Mouse (Mus musculus): ENCODE data around the gene Sipa1l1. TPM values are rescaled to one million over a fixed set of nuclear protein-coding genes. Genes with fewer than 3 reads are reported as not detected.

Sipa1l1 gene
- total RNA-seq, 1 experiment = 31.8 TPM

DNA sequence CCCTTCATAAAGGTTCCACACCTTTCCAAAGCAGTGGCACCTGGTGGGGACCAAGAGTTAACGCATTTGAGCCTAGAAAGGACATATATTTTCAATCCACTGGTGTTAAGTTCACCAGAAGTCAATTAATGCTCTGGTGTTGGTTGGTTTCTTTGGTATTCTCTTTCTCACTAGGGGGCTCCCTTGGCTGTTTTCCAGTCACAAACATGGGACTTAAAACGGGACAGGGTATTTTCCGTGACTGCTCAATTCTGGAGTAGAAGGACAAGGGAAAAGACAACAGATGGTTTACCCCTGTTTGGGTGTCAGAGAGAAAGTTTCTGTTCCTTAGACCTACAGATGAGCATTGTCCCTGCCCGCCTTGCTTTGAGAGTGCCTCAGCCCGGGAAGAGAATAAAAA lies 105.5 kb downstream of the Sipa1l1 start:
- Histone ChIP-seq H3K27ac (ENCODE audit: insufficient read depth, low read depth, low read length, poor library complexity, severe bottlenecking) (no peak overlapping the region), H3K4me1 (ENCODE audit: control insufficient read depth in 2 of 2, insufficient read depth in 2 of 2, low read length in 2 of 2, poor library complexity in 1 of 2) (peaks cover 0 to 15% of the 10 kb centered on the region in 2 experiments; a peak in 2 of 4 replicates), H3K9me3 (ENCODE audit: control insufficient read depth, insufficient read depth, low read depth, low read length) (no peaks in the 10 kb centered on the region), H3K9ac (ENCODE audit: insufficient read depth, low read depth, low read length, poor library complexity, severe bottlenecking) (no peak overlapping the region), H3K4me3 (ENCODE audit: insufficient read depth in 1 of 2, low read depth in 1 of 2, low read length in 2 of 2, poor library complexity in 1 of 2, severe bottlenecking in 1 of 2) (no peak overlapping the region), H3K36me3 (ENCODE audit: control insufficient read depth, insufficient read depth, low read length, poor library complexity, severe bottlenecking) (peaks cover 2% of the 10 kb centered on the region; the same call in 1 of the 2 replicates)
- in situ Hi-C loops (cut with MboI; ENCODE audit: low sequenced_read_pairs in 2 of 2, unreplicated experiment in 2 of 2) = no loop called here
- DNase-seq (ENCODE audit: low read depth, low spot score) = no peak
- no peak for TF ChIP-seq CHD2 (IDR thresholded peaks at IDR 0.05; ENCODE audit: low read depth, low read length)

DNA sequence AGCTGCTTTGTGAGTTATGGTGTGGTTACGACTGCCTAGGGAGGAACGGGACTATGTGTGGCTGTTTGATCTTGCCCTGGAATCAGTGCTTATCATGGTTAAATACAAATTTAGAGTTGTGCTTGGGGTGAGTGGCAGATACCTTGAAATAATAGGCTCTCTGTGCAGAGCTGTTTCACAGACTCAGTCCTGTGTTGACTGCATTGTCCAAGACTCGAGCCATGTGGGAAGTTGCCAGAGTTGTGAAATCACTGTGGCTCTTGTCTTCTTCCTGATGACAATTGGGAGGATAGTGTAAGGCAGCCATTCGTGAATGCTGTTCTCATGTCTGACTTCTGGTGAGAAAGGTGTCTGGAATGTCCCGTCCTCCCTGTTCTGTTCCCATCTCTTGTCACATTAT lies 106.6 kb downstream of the Sipa1l1 start:
- Histone ChIP-seq H3K9ac (ENCODE audit: insufficient read depth, low read depth, low read length, poor library complexity, severe bottlenecking) (no peak overlapping the region), H3K36me3 (ENCODE audit: control insufficient read depth, insufficient read depth, low read length, poor library complexity, severe bottlenecking) (peaks cover 2% of the 10 kb centered on the region; the same call in 1 of the 2 replicates), H3K4me1 (ENCODE audit: control insufficient read depth in 2 of 2, insufficient read depth in 2 of 2, low read length in 2 of 2, poor library complexity in 1 of 2) (peaks cover 0 to 17% of the 10 kb centered on the region in 2 experiments; a peak in 2 of 4 replicates), H3K27ac (ENCODE audit: insufficient read depth, low read depth, low read length, poor library complexity, severe bottlenecking) (no peak overlapping the region), H3K9me3 (ENCODE audit: control insufficient read depth, insufficient read depth, low read depth, low read length) (no peaks in the 10 kb centered on the region), H3K4me3 (ENCODE audit: insufficient read depth in 1 of 2, low read depth in 1 of 2, low read length in 2 of 2, poor library complexity in 1 of 2, severe bottlenecking in 1 of 2) (no peak overlapping the region)
- no peak for TF ChIP-seq MAFK (IDR thresholded peaks at IDR 0.05; ENCODE audit: insufficient read depth, low read depth, low read length)
- no peak for TF ChIP-seq ZNF384 (IDR thresholded peaks at IDR 0.05; ENCODE audit: low read depth, low read length)
- TF ChIP-seq ZC3H11A (IDR thresholded peaks at IDR 0.05; ENCODE audit: borderline replicate concordance, low read depth, low read length) = no peak
- no peak for TF ChIP-seq HCFC1 (IDR thresholded peaks at IDR 0.05; ENCODE audit: borderline replicate concordance, insufficient read depth, low read length)
- no peak for TF ChIP-seq CHD2 (IDR thresholded peaks at IDR 0.05; ENCODE audit: low read depth, low read length)
- DNase-seq (ENCODE audit: low read depth, low spot score) = no peak
- in situ Hi-C loops (cut with MboI; ENCODE audit: low sequenced_read_pairs in 2 of 2, unreplicated experiment in 2 of 2) = no loop called here

DNA sequence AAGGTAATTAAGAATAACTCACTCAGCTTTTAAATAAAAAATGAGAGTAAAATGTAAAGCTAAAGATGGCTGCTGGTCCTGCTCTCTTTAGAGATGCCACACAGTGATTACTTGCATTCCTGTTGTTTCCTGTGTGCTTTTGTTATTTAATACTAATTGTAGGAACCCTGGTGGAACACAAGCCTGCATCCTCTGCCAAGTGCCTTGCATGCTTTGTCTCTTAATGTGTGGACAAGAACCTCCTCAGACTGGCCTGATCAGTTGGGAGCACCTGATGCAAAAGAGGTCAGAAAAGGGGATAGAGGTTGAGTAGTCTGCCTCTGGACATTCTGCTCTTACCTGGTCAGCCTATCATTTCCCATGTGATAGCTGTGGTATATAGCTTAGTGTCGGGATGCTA lies 107.5 kb downstream of the Sipa1l1 start:
- peaks cover 0 to 17% of the 10 kb centered on the region in 2 experiments; a peak in 2 of 4 replicates for H3K4me1 ChIP-seq (ENCODE audit: control insufficient read depth in 2 of 2, insufficient read depth in 2 of 2, low read length in 2 of 2, poor library complexity in 1 of 2)
- no peak overlapping the region for H3K9ac ChIP-seq (ENCODE audit: insufficient read depth, low read depth, low read length, poor library complexity, severe bottlenecking)
- H3K9me3 ChIP-seq (ENCODE audit: control insufficient read depth, insufficient read depth, low read depth, low read length) = no peaks in the 10 kb centered on the region
- no peak overlapping the region for H3K4me3 ChIP-seq (ENCODE audit: insufficient read depth in 1 of 2, low read depth in 1 of 2, low read length in 2 of 2, poor library complexity in 1 of 2, severe bottlenecking in 1 of 2)
- peaks cover 2% of the 10 kb centered on the region; the same call in 1 of the 2 replicates for H3K36me3 ChIP-seq (ENCODE audit: control insufficient read depth, insufficient read depth, low read length, poor library complexity, severe bottlenecking)
- in situ Hi-C loops (cut with MboI; ENCODE audit: low sequenced_read_pairs in 2 of 2, unreplicated experiment in 2 of 2) = no loop called here
- H3K27ac ChIP-seq (ENCODE audit: insufficient read depth, low read depth, low read length, poor library complexity, severe bottlenecking) = no peak overlapping the region
- TF ChIP-seq HCFC1 (IDR thresholded peaks at IDR 0.05; ENCODE audit: borderline replicate concordance, insufficient read depth, low read length) (no peak), ZNF384 (IDR thresholded peaks at IDR 0.05; ENCODE audit: low read depth, low read length) (no peak), ZC3H11A (IDR thresholded peaks at IDR 0.05; ENCODE audit: borderline replicate concordance, low read depth, low read length) (no peak), CHD2 (IDR thresholded peaks at IDR 0.05; ENCODE audit: low read depth, low read length) (no peak), MAFK (IDR thresholded peaks at IDR 0.05; ENCODE audit: insufficient read depth, low read depth, low read length) (no peak)
- DNase-seq (ENCODE audit: low read depth, low spot score) = no peak

DNA sequence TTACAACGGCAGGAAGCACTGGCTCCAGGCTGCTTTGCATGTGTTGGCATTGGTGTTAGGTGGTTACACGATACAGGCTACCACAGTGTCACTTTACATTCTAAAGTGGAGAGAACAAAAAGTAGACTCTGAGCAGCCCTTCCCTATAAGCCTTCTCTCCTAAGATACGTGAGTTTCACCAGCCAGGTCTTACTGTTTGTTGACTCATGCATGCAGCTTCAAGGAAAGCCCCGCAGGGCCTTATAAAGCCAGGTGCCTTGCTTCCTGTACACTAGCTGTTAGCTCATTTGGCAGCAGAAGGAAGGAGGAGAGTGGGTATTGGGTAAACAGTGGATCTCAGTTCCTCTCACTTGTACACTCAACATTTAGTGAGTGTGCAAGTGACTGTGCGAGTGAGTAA lies 115.5 kb downstream of the Sipa1l1 start:
- Histone ChIP-seq H3K27ac (ENCODE audit: insufficient read depth, low read depth, low read length, poor library complexity, severe bottlenecking) (no peak overlapping the region), H3K9ac (ENCODE audit: insufficient read depth, low read depth, low read length, poor library complexity, severe bottlenecking) (no peak overlapping the region), H3K4me1 (ENCODE audit: control insufficient read depth in 2 of 2, insufficient read depth in 2 of 2, low read length in 2 of 2, poor library complexity in 1 of 2) (0 out of 4 replicates have a peak, but pooled peaks cover 0 to 1% of the 10 kb centered on the region in 2 experiments), H3K4me3 (ENCODE audit: insufficient read depth in 1 of 2, low read depth in 1 of 2, low read length in 2 of 2, poor library complexity in 1 of 2, severe bottlenecking in 1 of 2) (no peak overlapping the region), H3K9me3 (ENCODE audit: control insufficient read depth, insufficient read depth, low read depth, low read length) (no peaks in the 10 kb centered on the region), H3K36me3 (ENCODE audit: control insufficient read depth, insufficient read depth, low read length, poor library complexity, severe bottlenecking) (no peaks in the 10 kb centered on the region)
- no peak for DNase-seq (ENCODE audit: low read depth, low spot score)
- TF ChIP-seq MAFK (IDR thresholded peaks at IDR 0.05; ENCODE audit: insufficient read depth, low read depth, low read length) = no peak
- TF ChIP-seq CHD2 (IDR thresholded peaks at IDR 0.05; ENCODE audit: low read depth, low read length) = no peak
- TF ChIP-seq ZNF384 (IDR thresholded peaks at IDR 0.05; ENCODE audit: low read depth, low read length) = no peak
- no peak for TF ChIP-seq HCFC1 (IDR thresholded peaks at IDR 0.05; ENCODE audit: borderline replicate concordance, insufficient read depth, low read length)
- no peak for TF ChIP-seq ZC3H11A (IDR thresholded peaks at IDR 0.05; ENCODE audit: borderline replicate concordance, low read depth, low read length)
- in situ Hi-C loops (cut with MboI; ENCODE audit: low sequenced_read_pairs in 2 of 2, unreplicated experiment in 2 of 2) = no loop called here

DNA sequence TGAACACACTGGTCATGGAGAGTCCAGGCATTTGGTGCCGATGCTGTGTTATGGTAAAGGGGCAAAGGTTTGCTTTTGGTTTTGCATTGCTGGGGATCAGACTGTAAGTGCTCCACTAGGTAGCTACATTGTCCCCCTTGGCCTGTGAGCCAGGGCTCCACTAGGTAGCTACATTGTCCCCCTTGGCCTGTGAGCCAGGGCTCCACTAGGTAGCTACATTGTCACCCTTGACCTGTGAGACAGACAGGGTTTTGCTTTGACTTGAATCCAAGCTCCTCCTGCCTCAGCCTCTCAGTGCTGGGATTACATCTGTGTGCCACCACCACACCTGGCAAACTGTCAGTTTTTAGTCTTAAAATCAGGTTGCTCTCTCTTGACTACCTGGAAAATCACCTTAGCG lies 115.9 kb downstream of the Sipa1l1 start:
- Histone ChIP-seq H3K36me3 (ENCODE audit: control insufficient read depth, insufficient read depth, low read length, poor library complexity, severe bottlenecking) (no peaks in the 10 kb centered on the region), H3K27ac (ENCODE audit: insufficient read depth, low read depth, low read length, poor library complexity, severe bottlenecking) (no peak overlapping the region), H3K9me3 (ENCODE audit: control insufficient read depth, insufficient read depth, low read depth, low read length) (no peaks in the 10 kb centered on the region), H3K4me3 (ENCODE audit: insufficient read depth in 1 of 2, low read depth in 1 of 2, low read length in 2 of 2, poor library complexity in 1 of 2, severe bottlenecking in 1 of 2) (no peak overlapping the region), H3K9ac (ENCODE audit: insufficient read depth, low read depth, low read length, poor library complexity, severe bottlenecking) (no peak overlapping the region), H3K4me1 (ENCODE audit: control insufficient read depth in 2 of 2, insufficient read depth in 2 of 2, low read length in 2 of 2, poor library complexity in 1 of 2) (no peaks in the 10 kb centered on the region)
- in situ Hi-C loops (cut with MboI; ENCODE audit: low sequenced_read_pairs in 2 of 2, unreplicated experiment in 2 of 2) = no loop called here
- DNase-seq (ENCODE audit: low read depth, low spot score) = no peak
- TF ChIP-seq MAFK (IDR thresholded peaks at IDR 0.05; ENCODE audit: insufficient read depth, low read depth, low read length) (no peak), ZC3H11A (IDR thresholded peaks at IDR 0.05; ENCODE audit: borderline replicate concordance, low read depth, low read length) (no peak), ZNF384 (IDR thresholded peaks at IDR 0.05; ENCODE audit: low read depth, low read length) (no peak), HCFC1 (IDR thresholded peaks at IDR 0.05; ENCODE audit: borderline replicate concordance, insufficient read depth, low read length) (no peak), CHD2 (IDR thresholded peaks at IDR 0.05; ENCODE audit: low read depth, low read length) (no peak)

Data from ES-E14 (cell line).